In the genomic region with DNA sequence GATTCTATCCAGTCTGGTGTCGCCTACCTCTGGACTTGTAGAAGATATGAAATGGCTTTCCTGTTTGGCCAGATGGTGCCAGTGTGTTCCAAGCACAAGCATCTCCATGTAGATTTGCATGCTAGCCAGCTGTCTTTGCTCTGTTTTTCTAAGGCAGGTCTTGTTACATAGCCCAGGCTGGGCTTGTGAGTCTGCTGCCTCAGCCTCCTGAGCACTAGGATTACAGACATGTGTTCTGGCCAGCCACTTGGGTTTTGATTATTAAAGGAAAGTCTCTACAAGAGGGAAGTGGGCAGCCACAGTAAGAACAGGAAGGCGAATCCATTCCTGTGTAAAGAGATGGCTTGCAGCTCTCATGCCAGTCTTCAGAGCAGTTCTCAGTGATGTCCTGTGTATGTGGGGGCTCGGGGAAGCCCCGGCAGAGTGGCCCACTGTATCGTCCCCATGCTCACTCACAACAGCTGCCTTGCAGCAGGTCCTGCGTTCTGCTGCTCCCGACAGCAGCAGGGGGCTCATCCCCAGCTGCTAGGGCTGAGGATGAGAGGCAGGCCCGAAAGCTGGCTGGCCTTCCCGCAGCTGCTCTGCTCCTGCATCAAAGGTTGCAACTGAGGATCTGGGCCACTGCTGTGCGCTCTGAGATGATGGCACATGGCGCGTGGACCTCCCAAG, we compare ENCODE assay signal across 10 mouse cellular contexts.
DNase-seq lines count a peak whose midpoint lies in the region; ATAC-seq and TF ChIP-seq lines count a peak whose summit lies in the region.
"Had no signal": no experiment of that assay in that cellular context is flagged by ENCODE, and none has a peak within 500 bp of the region (broad histone marks: within the 10 kb centered on the region; RNA-seq: fewer than 3 reads in every experiment).

No protein-coding gene starts in this region.

- TF ChIP-seq CTCF in lung, postnatal 0 days (IDR thresholded peaks at IDR 0.05) = no peak
- no peak for TF ChIP-seq CTCF in olfactory bulb, adult 2 months (IDR thresholded peaks at IDR 0.05; ENCODE audit: insufficient read depth, low read depth, low read length)

- peak; percentile 4 for DNase-seq in lung, postnatal 0 days (ENCODE audit: low spot score)
- DNase-seq in lung, postnatal 14 days = no peak
- DNase-seq in forebrain, embryonic 11.5 days (ENCODE audit: low spot score) = no peak
- no peak for DNase-seq in limb, embryonic 10.5 days (ENCODE audit: low spot score)
- no peak for DNase-seq in cerebellum, postnatal 4 days (ENCODE audit: low spot score in 2 of 2)
- DNase-seq in spleen, adult 18-20 months = no peak
- no peak for DNase-seq in spleen, postnatal 10 days (ENCODE audit: low spot score in 2 of 2)
- DNase-seq: adrenal gland, postnatal 36 days had no signal

- TF ChIP-seq EP300 in lung, postnatal 0 days (IDR thresholded peaks at IDR 0.05) = no peak

- ATAC-seq in lung, postnatal 0 days = no peak
- peak; percentile 42; the same call in 1 of the 2 replicates for ATAC-seq in forebrain, embryonic 11.5 days (replicated peaks; ENCODE audit: low FRiP score)

- H3K36me3 ChIP-seq in lung, postnatal 0 days (ENCODE audit: insufficient read depth, low read length) = no peaks in the 10 kb centered on the region
- H3K36me3 ChIP-seq in forebrain, embryonic 11.5 days (ENCODE audit: control insufficient read depth, insufficient read depth, low read length) = no peaks in the 10 kb centered on the region
- no peaks in the 10 kb centered on the region for H3K36me3 ChIP-seq in limb, embryonic 10.5 days

- no peak overlapping the region for H3K27ac ChIP-seq in lung, postnatal 0 days (ENCODE audit: low read length)
- H3K27ac ChIP-seq in forebrain, embryonic 11.5 days (ENCODE audit: low read depth, low read length) = peak overlapping the region; percentile 32; the same call in 1 of the 2 replicates
- H3K27ac ChIP-seq in limb, embryonic 10.5 days = peak overlapping the region; percentile 51; the same call in 1 of the 2 replicates
- H3K27ac ChIP-seq in olfactory bulb, adult 2 months (ENCODE audit: insufficient read depth, low read depth, low read length) = peak overlapping the region; percentile 92

- H3K4me2 ChIP-seq in lung, postnatal 0 days (replicated peaks; ENCODE audit: low read depth, low read length) = no peak overlapping the region
- no peak overlapping the region for H3K4me2 ChIP-seq in forebrain, embryonic 11.5 days (ENCODE audit: low read depth, low read length, severe bottlenecking)

- no peaks in the 10 kb centered on the region for H3K27me3 ChIP-seq in lung, postnatal 0 days (replicated peaks; ENCODE audit: insufficient read depth, low read length)
- no peaks in the 10 kb centered on the region for H3K27me3 ChIP-seq in forebrain, embryonic 11.5 days (ENCODE audit: control insufficient read depth, insufficient read depth, low read length)
- no peaks in the 10 kb centered on the region for H3K27me3 ChIP-seq in limb, embryonic 10.5 days (ENCODE audit: low read depth, poor library complexity, severe bottlenecking)

- H3K4me3 ChIP-seq in lung, postnatal 0 days (ENCODE audit: low read depth, low read length) = no peak overlapping the region
- H3K4me3 ChIP-seq in forebrain, embryonic 11.5 days (ENCODE audit: low read depth, low read length) = no peak overlapping the region
- H3K4me3 ChIP-seq in limb, embryonic 10.5 days = 0 out of 2 replicates have a peak overlapping the region, but pooled peaks have one; percentile 4
- H3K4me3 ChIP-seq in olfactory bulb, adult 2 months (ENCODE audit: insufficient read depth, low read depth, low read length) = no peak overlapping the region
- H3K4me3 ChIP-seq: erythroblast, embryonic 14.5 days had no signal

- H3K9me3 ChIP-seq in lung, postnatal 0 days (ENCODE audit: low read length) = no peaks in the 10 kb centered on the region
- no peaks in the 10 kb centered on the region for H3K9me3 ChIP-seq in forebrain, embryonic 11.5 days (ENCODE audit: control insufficient read depth, low read length)
- H3K9me3 ChIP-seq in limb, embryonic 10.5 days (replicated peaks) = no peaks in the 10 kb centered on the region

- peaks cover 37% of the 10 kb centered on the region for H3K4me1 ChIP-seq in lung, postnatal 0 days (ENCODE audit: insufficient read depth, low read depth, low read length)
- H3K4me1 ChIP-seq in forebrain, embryonic 11.5 days (replicated peaks; ENCODE audit: control insufficient read depth, insufficient read depth, low read length) = peaks cover 15% of the 10 kb centered on the region
- peaks cover 65% of the 10 kb centered on the region for H3K4me1 ChIP-seq in limb, embryonic 10.5 days
- peaks cover 29% of the 10 kb centered on the region for H3K4me1 ChIP-seq in olfactory bulb, adult 2 months (ENCODE audit: control insufficient read depth, insufficient read depth, low read length)

- WGBS in lung, postnatal 0 days = 61% methylated on average over 12 of the region's 12 CpGs
- WGBS in forebrain, embryonic 11.5 days = 25% methylated on average over 12 of the region's 12 CpGs
- WGBS in limb, embryonic 10.5 days = 42% methylated on average over 12 of the region's 12 CpGs
- WGBS in olfactory bulb, adult 2 months = 29% methylated on average over 12 of the region's 12 CpGs

- no peak overlapping the region for H3K9ac ChIP-seq in lung, postnatal 0 days (replicated peaks; ENCODE audit: low read depth)
- no peak overlapping the region for H3K9ac ChIP-seq in forebrain, embryonic 11.5 days (ENCODE audit: low read length)

- TF ChIP-seq POLR2A in olfactory bulb, adult 2 months (IDR thresholded peaks at IDR 0.05; ENCODE audit: insufficient read depth, low read depth, low read length) = 0 out of 2 replicates have a peak, but pooled peaks have one; percentile 18
